Mouse (Mus musculus): Measurements from ENCODE around the gene Nfasc.

- TF ChIP-seq CTCF (IDR thresholded peaks at IDR 0.05; ENCODE audit: borderline replicate concordance, control insufficient read depth, extremely low read depth, insufficient read depth, low read length, poor library complexity) (no peak), POLR2A (IDR thresholded peaks at IDR 0.05; ENCODE audit: control insufficient read depth, extremely low read depth, insufficient read depth, low read length, poor library complexity) (no peak)
These were observed 212.8 kb downstream of the Nfasc start for GRCm38 (mm10) chr1:132528647-132529334.

Data from thymus, adult 2 months (tissue).